Mouse (Mus musculus) kidney, postnatal 14 days (tissue): ENCODE measurements around the gene Gga1.

Experiments
- DNase-seq: peaks from one replicate; pipeline ENCODE4 v3.0.0; 2022; ENCODE audit warnings: mixed read lengths

The Gga1 gene

DNA sequence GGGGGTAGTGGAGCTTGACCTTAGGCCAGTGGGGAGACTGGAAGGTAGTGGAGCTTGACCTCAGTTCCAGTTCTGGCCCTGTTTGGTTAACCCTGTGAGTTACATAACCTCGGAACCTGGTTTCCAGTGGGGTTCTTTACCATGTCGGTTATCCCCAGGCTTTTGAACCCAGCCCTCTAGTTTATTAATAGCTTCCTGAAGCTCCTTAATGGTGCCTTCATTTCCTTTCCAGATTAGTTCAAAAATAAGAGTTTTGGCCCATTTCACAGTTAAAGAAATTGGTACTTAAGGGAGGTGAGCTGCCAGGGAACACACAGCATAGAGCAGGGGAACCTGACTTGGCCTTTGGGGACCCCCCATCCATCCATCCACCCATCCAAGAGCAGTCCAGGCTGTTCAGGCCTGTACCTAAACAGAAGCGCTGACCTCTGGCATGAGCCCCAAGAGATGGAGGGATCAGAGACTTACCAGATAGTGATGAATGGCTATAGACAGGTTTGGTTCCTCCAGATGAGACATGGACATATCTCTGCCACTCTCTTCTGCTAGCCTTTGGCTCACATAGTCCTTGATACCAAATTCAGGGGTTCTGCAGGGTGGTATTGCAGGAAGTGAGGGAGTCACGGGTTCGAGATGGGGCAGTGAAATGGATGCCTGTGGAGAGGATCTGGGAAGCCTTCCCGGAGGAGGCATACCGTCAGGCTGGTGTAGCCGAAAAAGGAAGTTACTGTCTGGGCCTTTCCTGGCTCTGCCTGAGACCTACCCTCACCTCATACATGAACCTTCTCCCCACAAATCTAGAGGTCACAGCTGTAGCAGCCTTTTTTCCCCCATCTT, 38.1 kb downstream of the Gga1 start:
- DNase-seq = no peak

DNA sequence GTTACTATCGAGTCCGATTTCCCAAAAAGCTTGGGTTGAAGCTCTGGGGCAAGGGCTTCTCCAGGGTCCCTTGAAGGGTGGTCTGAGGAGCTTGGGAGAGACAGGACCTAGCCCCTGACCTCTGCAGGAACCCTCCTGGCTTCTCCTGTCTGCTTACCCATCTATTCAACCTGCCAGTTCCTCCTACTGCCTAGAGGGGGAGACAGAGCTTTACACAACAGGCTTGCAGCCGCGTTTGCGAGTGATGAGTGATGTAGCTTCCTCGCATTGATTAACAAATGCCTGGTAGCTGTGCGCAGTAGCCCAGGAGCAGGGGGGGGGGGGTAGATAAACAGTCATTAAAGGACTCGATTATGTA, 38.6 kb downstream of the Gga1 start:
- DNase-seq = peak; percentile 82

DNA sequence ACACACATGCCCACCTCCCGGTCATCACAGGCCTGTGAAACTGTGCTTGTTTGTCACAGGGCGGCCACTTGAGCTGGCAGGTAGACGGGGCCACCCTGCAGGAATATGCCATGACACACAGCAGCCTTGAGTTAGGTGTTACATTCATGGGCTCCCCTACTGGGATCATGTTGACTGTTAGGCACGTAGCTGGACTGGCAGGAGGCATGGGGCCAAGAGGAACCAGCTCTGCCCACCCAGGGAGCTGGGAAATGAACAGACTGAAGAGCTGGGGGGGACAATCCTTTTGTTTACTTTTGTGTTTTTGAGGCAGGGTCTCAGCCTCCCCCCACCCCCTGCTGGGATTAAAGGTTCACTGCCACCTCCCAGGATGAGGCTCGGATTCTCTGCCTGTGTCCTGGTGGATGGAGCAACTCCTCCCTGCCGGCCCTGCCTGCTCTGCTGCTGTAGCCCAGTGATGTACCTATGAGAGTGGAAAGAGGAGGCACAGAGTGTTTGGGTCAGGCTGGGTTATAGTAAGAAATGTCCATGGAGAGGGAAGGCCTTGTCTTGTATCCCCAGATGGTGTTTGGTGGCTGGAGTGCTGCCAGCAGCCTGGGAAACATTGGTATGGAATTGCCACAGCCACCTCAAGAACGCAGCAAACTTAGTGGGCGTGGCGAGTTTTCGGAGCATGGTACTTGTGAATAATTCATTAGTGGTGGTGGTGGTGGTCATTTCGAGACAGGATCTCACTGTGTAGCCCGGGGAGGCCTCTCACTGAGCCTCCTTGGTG, 39.2 kb downstream of the Gga1 start:
- no peak for DNase-seq

DNA sequence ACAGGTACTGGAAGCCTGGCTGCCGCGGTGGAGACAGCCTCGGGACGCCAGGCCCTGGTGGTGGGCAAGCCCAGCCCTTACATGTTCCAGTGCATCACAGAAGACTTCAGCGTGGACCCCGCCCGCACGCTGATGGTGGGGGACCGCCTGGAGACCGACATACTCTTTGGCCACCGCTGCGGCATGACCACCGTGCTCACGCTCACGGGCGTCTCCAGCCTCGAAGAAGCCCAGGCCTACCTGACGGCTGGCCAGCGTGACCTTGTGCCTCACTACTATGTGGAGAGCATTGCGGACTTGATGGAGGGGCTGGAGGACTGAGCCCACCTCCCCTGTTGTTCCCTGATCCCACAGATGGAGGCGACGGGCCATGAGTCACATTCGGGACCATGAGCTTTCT, 41.1 kb downstream of the Gga1 start:
- no peak for DNase-seq

DNA sequence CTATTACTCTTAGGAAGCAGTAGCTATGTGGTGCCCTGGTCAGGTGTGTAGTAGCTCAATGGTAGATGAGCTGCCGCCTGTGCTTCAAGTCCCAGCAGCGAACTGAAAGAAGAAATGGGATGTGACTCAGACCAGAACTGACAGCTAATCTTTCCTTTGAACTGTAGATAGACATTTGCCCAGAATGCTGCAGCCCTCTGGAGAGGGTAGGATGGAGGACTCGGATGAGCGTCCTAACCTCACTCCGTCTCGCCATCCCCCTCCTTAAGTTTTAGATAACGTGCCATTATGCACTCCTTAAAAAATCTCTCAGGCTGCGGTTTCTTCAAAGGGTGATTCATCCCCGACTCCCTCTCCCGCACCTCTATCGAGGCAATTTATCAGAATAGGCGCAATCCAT, 42.9 kb downstream of the Gga1 start:
- DNase-seq = no peak

DNA sequence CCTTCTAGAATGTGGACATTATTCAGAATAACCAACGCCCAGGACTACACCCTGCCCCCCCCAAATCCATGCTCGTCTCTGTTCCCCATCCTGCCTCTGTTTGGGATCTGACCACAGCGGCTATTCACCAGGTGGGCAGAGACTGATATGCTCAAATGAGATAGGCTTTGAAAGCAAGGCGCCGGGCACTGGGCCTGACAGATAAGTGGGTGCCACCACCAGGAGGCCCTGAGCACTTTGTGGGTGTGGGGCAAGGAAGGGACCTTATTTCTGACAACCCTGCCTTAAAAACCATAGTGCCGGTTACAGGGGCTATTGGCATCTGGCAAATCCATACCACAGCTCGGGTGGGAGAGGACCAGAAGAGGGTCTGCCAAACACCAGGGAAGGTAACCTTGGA, 45.7 kb downstream of the Gga1 start:
- DNase-seq = no peak

DNA sequence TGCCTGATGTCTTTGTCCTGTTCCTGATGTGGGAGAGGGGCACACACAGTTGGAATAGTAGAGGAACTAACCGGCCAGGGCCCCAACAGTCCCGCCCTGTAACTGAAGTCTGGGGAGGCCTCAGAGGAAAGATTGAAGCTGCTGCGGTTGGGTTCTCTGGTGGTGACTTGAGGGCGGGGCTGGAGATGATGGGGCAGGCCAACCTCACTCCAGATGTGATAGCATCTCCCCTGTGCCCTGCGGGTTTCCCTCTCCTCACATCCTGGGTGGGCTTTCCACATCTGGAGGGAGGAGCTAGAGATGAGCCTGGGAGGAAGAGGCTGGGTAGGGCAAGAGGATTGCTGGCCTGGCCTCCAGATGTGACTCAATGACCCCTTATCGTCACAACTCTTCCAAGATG, 46.6 kb downstream of the Gga1 start:
- no peak for DNase-seq

DNA sequence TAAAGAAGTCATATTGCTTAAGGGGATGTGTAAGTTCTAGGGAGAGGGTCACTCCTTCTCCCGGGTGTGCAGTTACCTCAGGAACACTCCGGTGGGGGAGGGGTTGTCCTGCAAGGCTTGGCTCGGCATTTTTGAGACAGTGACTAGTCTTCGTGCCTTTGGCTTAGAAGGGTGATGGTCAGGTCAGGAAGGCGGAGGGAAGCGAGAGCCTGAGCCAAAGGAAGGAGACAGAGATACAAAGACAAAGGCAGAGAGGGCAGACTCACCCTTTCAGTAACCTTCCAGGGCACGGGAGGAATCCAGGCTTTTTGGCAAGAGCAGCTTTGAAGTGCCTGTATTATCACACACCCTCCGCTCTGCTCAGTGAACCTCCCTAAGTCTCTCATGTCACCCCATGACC, 48.1 kb downstream of the Gga1 start:
- DNase-seq = peak; percentile 57

DNA sequence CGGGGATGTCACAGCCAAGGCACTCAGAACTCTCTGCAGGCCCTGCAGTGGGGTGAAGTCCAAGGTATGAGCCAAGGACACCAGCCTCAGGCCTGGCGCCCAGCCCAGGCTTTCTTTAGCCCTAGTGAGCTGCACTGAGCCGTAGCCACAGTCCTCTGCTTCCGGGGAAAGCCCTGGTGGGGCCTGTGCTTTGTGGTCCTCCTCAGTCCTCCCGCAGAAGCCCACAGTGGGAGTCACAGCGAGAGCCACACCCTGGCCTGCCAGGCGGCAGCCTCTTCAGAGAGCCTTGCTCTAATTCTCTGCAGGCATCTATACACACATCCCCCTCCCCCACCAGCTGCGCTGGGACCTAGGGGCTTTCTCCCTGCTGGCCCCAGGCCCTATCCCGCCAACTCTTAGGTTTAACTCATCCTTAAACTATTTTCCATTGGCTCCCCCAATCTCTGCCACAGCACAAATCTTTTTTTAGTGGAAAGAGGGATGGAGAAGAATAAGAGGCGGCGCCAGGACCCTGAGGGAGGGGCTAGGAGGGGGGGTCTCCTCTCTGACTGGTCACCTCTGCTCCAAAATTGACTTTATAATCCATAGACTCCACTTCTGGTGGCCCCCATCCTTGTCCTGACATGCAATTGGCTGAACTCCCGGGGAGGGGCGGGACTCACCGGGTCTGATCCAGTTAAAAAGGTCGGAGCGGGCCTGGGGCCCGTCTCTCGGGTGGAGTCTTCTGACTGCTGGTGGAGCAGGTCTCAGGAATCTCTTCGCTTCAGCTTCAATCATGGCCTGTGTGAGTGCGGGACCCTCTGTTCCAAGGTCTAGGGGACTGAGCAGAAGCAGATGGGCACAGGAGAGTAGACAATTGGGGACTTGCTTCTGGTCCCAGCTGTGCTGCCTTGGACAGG, 49.3 kb downstream of the Gga1 start, which contains the start of gene Lgals1:
Lgals1 (plus strand) TSS at position 705 of the 899 bp plus-strand sequence.
- DNase-seq = peak; percentile 94

DNA sequence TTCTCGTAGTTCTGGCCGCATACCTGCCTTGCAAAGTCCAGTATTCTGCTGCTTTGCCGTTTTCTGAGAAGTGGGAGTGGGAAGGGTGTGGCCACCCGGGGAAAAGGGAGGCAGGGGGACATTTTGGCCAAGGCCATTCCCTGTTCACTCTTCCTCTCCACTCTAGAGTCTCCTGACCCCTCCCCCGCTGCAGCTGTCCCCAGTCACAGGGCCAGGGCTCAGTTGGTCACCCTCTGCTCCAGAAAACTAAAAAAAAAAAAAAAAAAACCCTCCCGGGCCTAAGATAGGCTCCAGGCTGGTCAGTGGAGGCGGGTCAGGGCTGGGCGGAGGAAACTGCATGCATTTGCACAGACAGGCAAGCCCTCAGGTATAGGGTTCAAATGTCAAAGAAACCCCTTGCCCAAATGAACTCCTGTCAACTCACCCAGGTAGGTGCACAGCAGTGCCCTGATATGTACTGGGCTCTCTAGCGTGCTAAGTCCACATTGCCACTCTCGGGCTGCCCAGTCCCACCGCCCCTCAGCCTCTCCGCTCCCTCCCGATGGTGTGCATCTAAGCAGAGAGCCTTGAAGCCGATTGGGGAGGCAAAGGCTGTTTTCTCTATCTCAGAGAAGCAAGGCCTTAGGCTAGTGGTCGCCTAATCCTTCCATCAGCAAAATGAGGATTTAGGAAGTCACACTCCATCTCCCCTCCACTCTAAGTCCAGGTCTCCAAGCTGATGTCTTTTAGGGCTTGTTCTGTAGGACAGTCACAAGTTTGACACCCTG, 50.2 kb downstream of the Gga1 start:
- DNase-seq = peak; percentile 52

DNA sequence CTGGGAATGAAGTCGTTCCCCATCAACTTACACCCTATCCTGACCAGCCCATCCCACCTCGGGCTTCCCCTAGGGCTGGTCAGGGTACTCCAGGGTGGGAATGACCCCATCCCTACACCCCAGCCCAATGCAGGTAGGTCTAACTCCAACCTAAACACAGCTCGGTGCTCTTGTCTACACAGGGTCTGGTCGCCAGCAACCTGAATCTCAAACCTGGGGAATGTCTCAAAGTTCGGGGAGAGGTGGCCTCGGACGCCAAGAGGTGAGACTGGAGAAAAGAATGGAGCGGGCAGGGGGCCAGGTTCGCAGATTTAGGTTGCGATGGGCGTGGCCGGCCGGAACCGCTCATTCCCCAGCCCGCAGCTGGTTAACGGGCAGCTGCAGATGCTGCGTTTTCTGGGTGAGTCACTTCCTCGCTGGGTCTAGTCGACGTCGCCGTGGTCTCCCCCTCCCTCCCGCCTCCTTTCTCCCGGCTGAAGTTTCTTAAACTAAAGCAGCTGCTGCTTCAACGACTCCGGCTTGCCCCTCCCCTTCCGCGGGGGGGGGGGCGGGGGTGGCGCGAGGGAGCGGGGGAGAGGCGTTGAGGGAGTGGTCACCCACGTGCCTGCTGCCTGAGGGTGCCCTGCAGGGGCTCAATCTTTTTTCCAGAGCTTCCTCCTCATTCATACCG, 50.9 kb downstream of the Gga1 start:
- peak; percentile 88 for DNase-seq

DNA sequence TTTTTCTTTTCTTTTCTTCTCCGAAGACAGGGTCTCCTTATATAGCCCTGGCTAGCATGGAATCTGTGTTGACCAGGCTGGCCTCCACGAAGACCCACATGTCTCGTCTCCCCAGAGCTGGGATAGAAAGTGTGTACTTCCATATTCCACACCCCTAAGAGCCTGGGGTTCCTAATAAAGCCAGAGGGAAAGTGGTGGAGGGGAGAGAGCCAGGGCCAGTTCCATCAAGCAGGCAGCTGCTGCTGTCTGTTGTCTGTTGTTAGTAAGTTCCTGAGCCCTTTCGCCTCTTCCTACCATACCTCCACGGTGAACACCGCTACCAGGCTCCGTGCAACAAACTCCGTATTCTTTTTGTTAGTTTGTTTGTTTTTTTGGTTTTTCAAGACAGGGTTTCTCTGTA, 51.5 kb downstream of the Gga1 start:
- DNase-seq = no peak

DNA sequence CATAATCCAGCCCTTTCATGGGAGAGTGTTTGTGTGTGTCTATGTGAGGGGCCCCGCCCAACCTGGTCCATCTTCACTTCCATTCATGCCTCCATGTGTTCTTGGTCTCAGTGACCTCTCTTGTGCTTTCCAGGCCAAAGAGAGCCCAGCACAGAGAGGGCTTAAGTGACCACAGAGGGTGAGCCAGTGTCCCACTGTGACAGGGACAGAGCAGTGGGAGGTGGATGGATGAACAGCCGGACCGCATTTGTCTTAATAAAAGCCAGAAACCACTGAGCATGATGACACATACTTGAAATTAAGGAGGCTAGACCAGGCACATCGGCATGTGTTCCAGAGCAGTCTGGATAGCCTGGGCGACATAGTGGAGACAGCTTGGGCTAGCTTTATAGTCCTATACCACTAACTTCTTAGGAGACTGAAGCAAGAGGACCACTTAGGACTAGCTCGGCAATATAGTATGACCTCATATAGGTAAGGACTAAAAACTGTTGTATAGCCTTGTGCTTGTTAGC, 53.3 kb downstream of the Gga1 start:
- no peak for DNase-seq

DNA sequence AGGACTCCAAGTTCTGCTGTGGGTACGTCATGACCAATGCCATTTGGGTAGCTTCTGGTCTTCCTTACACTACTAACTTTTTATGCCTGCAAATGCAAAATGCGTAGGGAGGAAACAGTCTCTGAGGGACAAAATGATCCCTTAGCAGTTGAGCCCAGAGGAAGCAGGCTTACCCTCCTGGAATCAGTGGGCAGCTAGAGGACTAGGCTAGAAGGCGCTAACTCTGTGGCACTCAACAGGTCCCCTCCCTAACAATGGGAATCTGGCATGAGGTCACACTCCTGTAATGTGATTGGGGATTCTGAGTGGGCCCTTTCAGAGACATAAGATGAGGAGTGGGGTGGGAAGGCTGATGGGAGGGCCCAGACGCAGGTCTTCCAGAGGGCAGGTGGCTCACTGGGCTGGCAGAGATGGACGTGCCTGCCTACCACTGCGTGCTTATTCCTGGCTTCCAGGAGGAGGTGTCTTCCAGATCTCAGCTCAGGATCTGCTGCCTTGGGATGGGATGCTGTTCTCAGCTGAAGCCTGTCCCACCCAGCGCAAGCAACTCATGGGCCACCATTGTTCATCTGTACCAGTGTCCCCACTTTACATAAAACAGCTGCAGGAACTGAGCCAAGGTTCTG, 53.9 kb downstream of the Gga1 start:
- no peak for DNase-seq

DNA sequence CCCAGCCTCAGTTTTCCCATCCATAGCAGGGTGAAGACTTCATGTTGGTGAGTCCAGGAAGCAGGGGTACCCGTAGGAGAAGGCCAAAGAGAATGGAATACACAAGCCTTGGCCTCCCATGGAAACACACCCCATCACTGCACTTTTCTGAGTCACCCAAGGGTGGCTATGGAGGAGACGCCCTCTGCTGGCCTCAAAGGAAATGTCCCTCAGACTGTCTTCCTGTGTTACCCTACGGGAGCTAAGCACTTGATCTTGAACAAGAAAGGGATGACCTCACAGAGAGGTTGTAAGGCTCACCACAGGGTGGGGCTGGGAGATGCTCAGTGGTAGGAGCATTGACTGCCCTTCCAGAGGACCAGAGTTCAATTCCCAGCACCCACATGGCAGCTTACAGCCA, 54.6 kb downstream of the Gga1 start:
- peak; percentile 58 for DNase-seq

DNA sequence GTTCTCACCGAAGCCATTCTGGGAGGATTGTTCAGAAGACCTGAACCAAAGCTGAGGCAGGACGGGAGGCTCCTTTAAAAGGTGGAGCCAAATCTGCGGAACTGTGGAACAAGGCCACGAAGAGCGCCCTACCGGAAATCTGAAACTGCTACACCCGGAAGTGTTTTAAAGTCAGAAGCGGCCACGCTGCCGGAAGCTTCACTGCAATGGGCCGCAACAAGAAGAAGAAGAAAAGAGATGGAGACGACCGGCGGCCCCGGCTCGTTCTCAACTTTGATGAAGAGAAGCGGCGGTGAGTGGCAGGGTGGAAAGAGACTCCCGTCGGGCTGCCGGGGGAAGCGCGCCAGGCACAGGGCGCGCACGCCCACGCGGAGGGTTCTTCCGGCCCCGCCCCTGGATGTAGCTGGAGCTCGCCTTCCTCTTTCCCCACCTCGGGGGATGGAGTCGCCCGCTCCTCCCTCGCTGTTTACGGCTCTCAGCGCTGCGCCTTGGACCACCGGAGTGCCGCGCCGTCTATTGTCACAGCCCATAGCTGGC, 57.9 kb downstream of the Gga1 start, which contains the start of gene Nol12:
Nol12 (plus strand) TSS at position 150 of the 537 bp plus-strand sequence.
- peak; percentile 90 for DNase-seq

DNA sequence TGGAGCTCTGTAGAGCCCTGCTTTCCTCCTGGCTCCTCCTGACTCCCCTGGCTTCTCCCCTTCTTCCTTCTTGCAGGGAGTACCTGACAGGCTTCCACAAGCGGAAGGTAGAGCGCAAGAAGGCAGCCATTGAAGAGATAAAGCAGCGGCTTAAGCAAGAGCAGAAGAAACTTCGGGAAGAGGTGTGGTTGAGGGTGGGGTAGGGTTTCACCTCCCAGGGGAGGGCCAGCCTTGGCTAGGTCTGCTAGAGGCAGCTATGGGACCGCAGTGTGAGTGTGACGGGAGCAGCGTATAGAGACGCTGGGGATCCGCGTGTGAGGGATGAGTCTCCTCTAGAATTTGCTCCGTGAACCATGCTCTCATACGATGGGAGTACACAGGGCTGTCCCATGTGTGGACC, 59.4 kb downstream of the Gga1 start:
- no peak for DNase-seq

DNA sequence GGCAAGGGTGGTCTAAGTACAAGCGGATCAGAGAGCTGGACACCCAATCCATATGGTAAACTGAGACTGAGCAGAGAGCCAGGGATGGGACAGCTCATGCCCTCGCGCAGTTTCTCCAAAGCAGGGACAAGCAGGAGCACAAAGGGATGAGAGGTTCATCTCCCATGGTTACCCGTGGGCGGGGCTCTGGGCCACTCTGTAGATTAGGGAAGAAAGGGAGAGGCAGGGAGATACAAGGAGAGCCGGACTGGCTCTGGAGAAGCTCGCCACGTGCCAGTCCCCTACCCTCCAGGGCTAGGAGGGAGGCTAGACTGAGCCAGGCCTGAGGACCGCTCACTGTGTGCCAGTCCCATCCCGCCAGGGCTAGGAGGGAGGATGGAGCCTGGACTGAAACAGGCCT, 60.3 kb downstream of the Gga1 start:
- DNase-seq = no peak

DNA sequence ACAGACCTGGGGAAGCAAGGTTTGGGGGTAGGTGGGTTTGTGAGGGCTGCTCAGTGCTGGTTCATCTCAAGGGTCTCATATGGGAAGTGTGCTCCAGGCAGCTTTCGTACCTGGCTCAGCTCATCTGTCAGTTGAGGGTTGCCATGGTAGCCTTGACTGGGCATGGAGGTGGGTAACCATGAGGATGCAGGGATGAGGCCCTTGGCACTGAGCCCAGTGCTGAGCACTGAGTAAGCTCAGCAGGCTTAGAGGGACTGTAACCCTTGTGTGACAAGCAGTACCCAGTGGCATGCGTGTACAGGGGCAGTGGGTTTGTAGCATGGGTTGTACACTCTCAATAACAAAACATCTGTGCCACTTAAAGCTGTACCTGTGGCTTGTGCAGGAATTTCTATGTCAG, 61.0 kb downstream of the Gga1 start:
- DNase-seq = no peak

DNA sequence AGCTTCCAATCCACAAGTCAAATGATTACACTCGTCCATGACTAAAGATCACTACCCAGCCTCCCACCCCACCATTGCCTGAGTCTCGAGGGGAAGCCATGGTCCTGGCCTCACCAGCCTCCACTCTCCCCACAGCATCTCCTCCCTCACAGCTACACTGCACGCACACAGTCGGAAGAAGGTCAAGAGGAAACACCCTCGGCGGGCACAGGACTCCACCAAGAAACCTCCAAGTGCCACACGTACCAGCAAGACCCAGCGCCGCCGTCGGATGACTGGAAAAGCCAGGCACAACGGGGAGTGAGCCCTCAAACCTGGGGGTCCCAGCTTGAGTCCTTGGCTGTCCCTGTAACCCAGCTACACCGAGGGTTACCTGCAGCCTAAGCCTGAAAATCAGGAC, 63.3 kb downstream of the Gga1 start:
- no peak for DNase-seq

DNA sequence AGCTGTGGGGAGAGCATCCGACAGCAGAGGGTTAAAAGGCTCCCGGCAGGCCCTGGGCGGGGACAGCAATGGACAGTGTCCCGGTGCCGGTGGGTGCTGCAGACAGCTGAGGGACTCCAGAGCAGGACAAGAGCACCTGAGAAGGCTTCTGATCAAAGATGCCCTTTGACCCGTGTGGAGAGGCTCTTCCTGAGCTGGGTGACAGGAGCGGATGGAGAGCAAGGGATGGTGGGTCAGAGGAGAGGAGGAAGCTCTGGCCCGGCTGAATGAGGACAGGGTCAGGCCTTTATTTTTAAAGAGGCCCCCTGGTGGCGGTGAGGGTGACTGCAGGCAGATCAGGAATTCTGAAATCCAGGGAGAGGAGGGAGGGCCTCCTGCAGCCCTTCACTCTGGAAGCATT, 65.7 kb downstream of the Gga1 start:
- peak; percentile 87 for DNase-seq
